Mouse (Mus musculus) MEL (cell line): ENCODE measurements around the gene Pde4a. TPM values are rescaled to one million over a fixed set of nuclear protein-coding genes. Genes with fewer than 3 reads are reported as not detected.

Source experiments
- DNase-seq: peaks from one replicate; pipeline ENCODE4 v3.0.0; 2011; ENCODE audit warnings: low read depth, low spot score
- H3K27ac ChIP-seq: 2 replicates; pipeline ENCODE4 v1.5.1; 2012; ENCODE audit warnings: low read depth, mild to moderate bottlenecking, control low read depth, low read length, moderate library complexity; ENCODE audit not compliant: control insufficient read depth
- H3K27me3 ChIP-seq, 2 experiments: fragments of 150-350 bp in 1 of 2; sonication (generic) in 1 of 2; 2 replicates each; pipeline ENCODE4 v1.6.1; 2012; ENCODE audit warnings: low read length in 2 of 2, mild to moderate bottlenecking in 2 of 2, improper control_type of control experiment in 1 of 2, moderate library complexity in 1 of 2; ENCODE audit not compliant: insufficient read depth in 2 of 2, control insufficient read depth in 1 of 2
- H3K36me3 ChIP-seq, 2 experiments: 2 replicates each; pipeline ENCODE4 v1.6.1; 2012 to 2014; ENCODE audit warnings: low read length in 2 of 2, improper control_type of control experiment in 1 of 2, inconsistent platforms in 1 of 2, mild to moderate bottlenecking in 1 of 2; ENCODE audit not compliant: insufficient read depth in 2 of 2, control insufficient read depth in 1 of 2
- H3K4me1 ChIP-seq, 2 experiments: fragments of 150-350 bp in 1 of 2; sonication (generic) in 1 of 2; 2 replicates each; pipeline ENCODE4 v1.6.1; 2012; ENCODE audit warnings: low read length in 2 of 2, improper control_type of control experiment in 1 of 2, mild to moderate bottlenecking in 1 of 2; ENCODE audit not compliant: insufficient read depth in 2 of 2, control insufficient read depth in 1 of 2
- H3K4me3 ChIP-seq, 2 experiments: fragments of 150-350 bp in 1 of 2; sonication (generic) in 1 of 2; 2 replicates each; pipeline ENCODE4 v1.5.1; 2012; ENCODE audit warnings: low read depth in 2 of 2, low read length in 2 of 2, mild to moderate bottlenecking in 2 of 2, moderate library complexity in 2 of 2, control low read depth in 1 of 2, improper control_type of control experiment in 1 of 2; ENCODE audit not compliant: control insufficient read depth in 1 of 2, insufficient read depth in 1 of 2
- H3K79me2 ChIP-seq: 2 replicates; pipeline ENCODE4 v1.6.1; 2012; ENCODE audit warnings: mild to moderate bottlenecking, low read length, moderate library complexity; ENCODE audit not compliant: control insufficient read depth, poor library complexity, insufficient read depth
- H3K9ac ChIP-seq: 2 replicates; pipeline ENCODE4 v1.6.1; 2012; ENCODE audit warnings: low read depth, mild to moderate bottlenecking, control low read depth, low read length, moderate library complexity; ENCODE audit not compliant: control insufficient read depth, poor library complexity, severe bottlenecking
- H3K9me3 ChIP-seq: fragments of 150-350 bp; sonication (generic); replicated peaks from 2 replicates; pipeline ENCODE4 v1.6.1; 2012; ENCODE audit warnings: mild to moderate bottlenecking, low read length, improper control_type of control experiment, moderate library complexity; ENCODE audit not compliant: insufficient read depth
- CHD1 ChIP-seq: IDR thresholded peaks from 2 replicates; pipeline ENCODE4 v1.6.1; 2012; ENCODE audit warnings: low read depth, mild to moderate bottlenecking, inconsistent platforms, low read length, improper control_type of control experiment
- E2F4 ChIP-seq: IDR thresholded peaks from 2 replicates; pipeline ENCODE4 v1.6.1; 2011; ENCODE audit warnings: low read depth, low read length, improper control_type of control experiment, borderline replicate concordance
- EP300 ChIP-seq, 2 experiments: IDR thresholded peaks; 2 replicates each; pipeline ENCODE4 v1.6.1; 2011; ENCODE audit warnings: improper control_type of control experiment in 2 of 2, low read length in 2 of 2, low read depth in 1 of 2, mild to moderate bottlenecking in 1 of 2
- GABPA ChIP-seq: IDR thresholded peaks from 2 replicates; pipeline ENCODE4 v1.6.1; 2012; ENCODE audit warnings: low read depth, mild to moderate bottlenecking, inconsistent platforms, low read length, improper control_type of control experiment, moderate library complexity
- GATA1 ChIP-seq: IDR thresholded peaks from 2 replicates; pipeline ENCODE4 v1.6.1; 2011; ENCODE audit warnings: low read depth, low read length, improper control_type of control experiment
- HCFC1 ChIP-seq: IDR thresholded peaks from 2 replicates; pipeline ENCODE4 v1.6.1; 2012; ENCODE audit warnings: low read depth, mild to moderate bottlenecking, inconsistent platforms, low read length, improper control_type of control experiment, moderate library complexity
- JUND ChIP-seq: IDR thresholded peaks from 2 replicates; pipeline ENCODE4 v1.6.1; 2011; ENCODE audit warnings: low read depth, mild to moderate bottlenecking, improper control_type of control experiment, low read length
- MAFK ChIP-seq: IDR thresholded peaks from 2 replicates; pipeline ENCODE4 v1.6.1; 2011; ENCODE audit warnings: low read depth, mild to moderate bottlenecking, low read length, improper control_type of control experiment, borderline replicate concordance
- MAX ChIP-seq: IDR thresholded peaks from 2 replicates; pipeline ENCODE4 v1.6.1; 2011; ENCODE audit warnings: low read length, improper control_type of control experiment
- MAZ ChIP-seq: IDR thresholded peaks from 2 replicates; pipeline ENCODE4 v1.6.1; 2012; ENCODE audit warnings: low read depth, mild to moderate bottlenecking, inconsistent platforms, low read length, improper control_type of control experiment
- MEF2A ChIP-seq: IDR thresholded peaks from 2 replicates; pipeline ENCODE4 v1.6.1; 2014; ENCODE audit warnings: low read depth, mild to moderate bottlenecking, inconsistent platforms, low read length, improper control_type of control experiment; ENCODE audit not compliant: poor library complexity, insufficient replicate concordance, severe bottlenecking; ENCODE audit errors: extremely low read depth
- MXI1 ChIP-seq: IDR thresholded peaks from 2 replicates; pipeline ENCODE4 v1.6.1; 2011; ENCODE audit warnings: mild to moderate bottlenecking, low read depth, low read length, improper control_type of control experiment
- NELFE ChIP-seq: IDR thresholded peaks from 2 replicates; pipeline ENCODE4 v1.6.1; 2011; ENCODE audit warnings: low read depth, low read length, improper control_type of control experiment
- POLR2AphosphoS2 ChIP-seq: IDR thresholded peaks from 2 replicates; pipeline ENCODE4 v1.6.1; 2011; ENCODE audit warnings: low read length, improper control_type of control experiment
- POLR2AphosphoS5 ChIP-seq: IDR thresholded peaks from 2 replicates; pipeline ENCODE4 v1.6.1; 2012; ENCODE audit warnings: low read depth, borderline replicate concordance, mild to moderate bottlenecking, inconsistent platforms, low read length, moderate library complexity, mixed read lengths
- RAD21 ChIP-seq: IDR thresholded peaks from 2 replicates; pipeline ENCODE4 v1.6.1; 2011; ENCODE audit warnings: mild to moderate bottlenecking, low read depth, low read length, improper control_type of control experiment
- RCOR1 ChIP-seq: IDR thresholded peaks from 2 replicates; pipeline ENCODE4 v1.6.1; 2012; ENCODE audit warnings: low read depth, mild to moderate bottlenecking, inconsistent platforms, low read length, improper control_type of control experiment
- SIN3A ChIP-seq: IDR thresholded peaks from 2 replicates; pipeline ENCODE4 v1.6.1; 2012; ENCODE audit warnings: low read length, improper control_type of control experiment, inconsistent platforms
- UBTF ChIP-seq: IDR thresholded peaks from 2 replicates; pipeline ENCODE4 v1.6.1; 2012; ENCODE audit warnings: low read depth, mild to moderate bottlenecking, inconsistent platforms, low read length, improper control_type of control experiment, moderate library complexity, borderline replicate concordance; ENCODE audit not compliant: insufficient read depth
- ZMIZ1 ChIP-seq: IDR thresholded peaks from 2 replicates; pipeline ENCODE4 v1.6.1; 2012; ENCODE audit warnings: low read depth, mild to moderate bottlenecking, inconsistent platforms, low read length, improper control_type of control experiment, moderate library complexity
- polyA plus RNA-seq, 2 experiments: library from polyadenylated mRNA; stranded (reverse) in 1 of 2; unstranded in 1 of 2; fragments of >175 nt in 1 of 2; fragments of >200 nt in 1 of 2; gene quantifications; 2 replicates each; pipeline versions ENCODE4 v1.2.1 to v1.2.4; 2012; ENCODE audit warnings: low replicate concordance in 2 of 2, low read depth in 1 of 2; ENCODE audit not compliant: insufficient read length in 2 of 2, insufficient read depth in 1 of 2, missing spikeins in 1 of 2
- total RNA-seq: library from RNA; depleted of rRNA; stranded (reverse); fragments of 300-350 nt; gene quantifications from 2 replicates; pipeline ENCODE4 v1.2.3, GENCODE M21; 2012

Pde4a gene
- total and polyA plus RNA-seq, 3 experiments = 16.6 to 53.9 (median 45.6) TPM

GRCm38 (mm10) chr9:21183905-21184413 is 18.4 kb downstream of the Pde4a start (continued):
- no peak for TF ChIP-seq MAFK
- peak; percentile 19; the same call in 1 of the 2 replicates for TF ChIP-seq MAX
- TF ChIP-seq NELFE = peak; percentile 75
- peak; percentile 50 for TF ChIP-seq MXI1
- TF ChIP-seq UBTF = peak; percentile 91; the same call in 1 of the 2 replicates
- TF ChIP-seq ZMIZ1 = peak; percentile 64; the same call in 1 of the 2 replicates
- TF ChIP-seq MAZ = peak; percentile 84; the same call in 1 of the 2 replicates
- TF ChIP-seq MEF2A = no peak
- TF ChIP-seq JUND = no peak
- peak; percentile 5 for TF ChIP-seq RAD21
- TF ChIP-seq GATA1 = no peak
- TF ChIP-seq E2F4 = no peak
- no peak for TF ChIP-seq RCOR1
- TF ChIP-seq POLR2AphosphoS5 = no peak
- TF ChIP-seq HCFC1 = peak; percentile 46
- no peak; a peak in 1 of 4 replicates for TF ChIP-seq EP300 (IDR thresholded peaks at IDR 0.05; ENCODE audit: low read depth in 1 of 2, low read length in 2 of 2)
- no peak for TF ChIP-seq GABPA
- peak; percentile 80; the same call in 1 of the 2 replicates for TF ChIP-seq CHD1

DNA sequence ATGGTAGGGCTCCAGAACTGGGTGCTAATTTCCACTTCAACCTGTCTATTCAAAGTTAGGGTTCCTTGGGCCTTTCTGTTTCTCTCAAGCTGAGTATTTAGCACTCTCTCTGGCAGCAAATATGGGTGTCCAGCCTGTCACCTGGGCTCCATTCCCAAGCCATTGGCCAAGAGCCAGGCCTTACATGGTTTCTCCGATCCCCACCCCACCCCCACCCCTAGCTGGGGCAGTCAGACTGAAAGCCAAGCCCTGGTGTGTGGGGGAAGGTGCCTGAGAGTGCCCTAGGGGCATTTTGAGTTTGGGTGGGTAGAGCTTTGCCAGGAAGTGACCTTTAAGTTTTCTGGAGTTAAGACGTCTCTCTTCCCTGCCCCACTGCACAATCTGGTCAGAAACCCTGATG is 19.2 kb downstream of the Pde4a start:
- DNase-seq = no peak
- no peak overlapping the region for H3K27ac ChIP-seq
- no peaks in the 10 kb centered on the region for H3K27me3 ChIP-seq
- TF ChIP-seq E2F4 (no peak), MAZ (0 out of 2 replicates have a peak, but pooled peaks have one; percentile 50)
- H3K9ac ChIP-seq = peak overlapping the region; percentile 73
- peaks cover 0 to 28% of the 10 kb centered on the region in 2 experiments; a peak in 2 of 4 replicates for H3K36me3 ChIP-seq
- H3K4me3 ChIP-seq = peak overlapping the region; percentile 65 to 81; a peak in 3 of 4 replicates
- H3K9me3 ChIP-seq = no peaks in the 10 kb centered on the region
- peaks cover 26 to 38% of the 10 kb centered on the region in 2 experiments for H3K4me1 ChIP-seq
- peaks cover 9% of the 10 kb centered on the region for H3K79me2 ChIP-seq

- Histone ChIP-seq H3K9me3 (no peaks in the 10 kb centered on the region), H3K9ac (no peak overlapping the region), H3K27me3 (no peaks in the 10 kb centered on the region), H3K79me2 (peaks cover 9% of the 10 kb centered on the region), H3K36me3 (peaks cover 0 to 28% of the 10 kb centered on the region in 2 experiments; a peak in 2 of 4 replicates), H3K27ac (no peak overlapping the region), H3K4me1 (peaks cover 26 to 36% of the 10 kb centered on the region in 2 experiments), H3K4me3 (no peak overlapping the region)
- TF ChIP-seq POLR2AphosphoS2 (peak; percentile 28; the same call in 1 of the 2 replicates), MAX (no peak), SIN3A (no peak)
- no peak for DNase-seq
Observed at GRCm38 (mm10) chr9:21185436-21185835, 19.9 kb downstream of the Pde4a start.
